Mouse (Mus musculus): ENCODE results near the gene Gm9913. TPM values are rescaled to one million over a fixed set of nuclear protein-coding genes. Genes with fewer than 3 reads are reported as not detected.

The Gm9913 gene
- polyA plus RNA-seq, 1 experiment from 2014 or later, result 0.24 TPM

- no peak overlapping the region for H3K27ac ChIP-seq (replicated peaks)
- H3K4me3 ChIP-seq (replicated peaks), result no peak overlapping the region
- H3K9me3 ChIP-seq (replicated peaks), result no peaks in the 10 kb centered on the region
- H3K36me3 ChIP-seq, result no peaks in the 10 kb centered on the region
- ATAC-seq (ENCODE audit: insufficient number of reproducible peaks, low FRiP score, low TSS enrichment, low read depth), result no peak
- no peak overlapping the region for H3K4me2 ChIP-seq (replicated peaks)
- H3K27me3 ChIP-seq, result no peaks in the 10 kb centered on the region
- 20% methylated on average over 4 of the region's 4 CpGs for WGBS
- H3K9ac ChIP-seq, result no peak overlapping the region
- no peaks in the 10 kb centered on the region for H3K4me1 ChIP-seq
Observed at GRCm38 (mm10) chr2:125516594-125516993, 11.7 kb downstream of the Gm9913 start.

GRCm38 (mm10) chr2:125525484-125525883, 20.6 kb downstream of the Gm9913 start:
- Histone ChIP-seq H3K36me3 (no peaks in the 10 kb centered on the region), H3K4me1 (no peaks in the 10 kb centered on the region; the same call in 1 of the 2 replicates), H3K9ac (no peak overlapping the region), H3K4me2 (replicated peaks) (no peak overlapping the region), H3K27me3 (no peaks in the 10 kb centered on the region), H3K9me3 (replicated peaks) (no peaks in the 10 kb centered on the region), H3K4me3 (replicated peaks) (no peak overlapping the region), H3K27ac (replicated peaks) (no peak overlapping the region)
- WGBS, result 82% methylated on average over 2 of the region's 2 CpGs
- no peak for ATAC-seq (ENCODE audit: insufficient number of reproducible peaks, low FRiP score, low TSS enrichment, low read depth)

DNA sequence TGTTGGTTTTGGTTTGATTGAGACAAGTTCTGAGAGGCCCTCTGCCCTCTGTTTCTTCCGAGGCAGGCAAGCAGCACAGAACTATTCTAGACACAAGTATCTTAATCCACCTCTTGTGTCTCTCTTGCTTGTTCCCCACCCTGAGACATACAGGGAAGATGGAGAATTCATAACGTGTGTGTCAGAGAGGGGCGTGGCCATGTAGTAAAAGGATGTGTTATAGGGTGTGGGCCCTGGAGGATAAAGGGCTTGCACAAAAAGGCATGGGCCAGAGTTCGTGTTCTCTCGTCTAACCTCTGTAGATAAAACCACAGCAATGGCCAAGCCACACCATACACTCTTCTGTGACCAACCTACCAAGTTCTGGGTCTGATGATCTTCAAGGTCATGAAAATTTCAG, 21.7 kb downstream of the Gm9913 start:
- Histone ChIP-seq H3K27ac (replicated peaks) (no peak overlapping the region), H3K4me2 (replicated peaks) (no peak overlapping the region), H3K9ac (no peak overlapping the region), H3K27me3 (no peaks in the 10 kb centered on the region), H3K4me3 (replicated peaks) (no peak overlapping the region), H3K36me3 (no peaks in the 10 kb centered on the region), H3K9me3 (replicated peaks) (no peaks in the 10 kb centered on the region), H3K4me1 (no peaks in the 10 kb centered on the region; the same call in 1 of the 2 replicates)
- 74% methylated on average over 5 of the region's 5 CpGs for WGBS
- no peak for ATAC-seq (ENCODE audit: insufficient number of reproducible peaks, low FRiP score, low TSS enrichment, low read depth)

- 63% methylated on average over 6 of the region's 6 CpGs for WGBS
- ATAC-seq (ENCODE audit: insufficient number of reproducible peaks, low FRiP score, low TSS enrichment, low read depth), result no peak
- Histone ChIP-seq H3K9me3 (replicated peaks) (no peaks in the 10 kb centered on the region), H3K9ac (no peak overlapping the region), H3K4me1 (no peaks in the 10 kb centered on the region; the same call in 1 of the 2 replicates), H3K27ac (replicated peaks) (no peak overlapping the region), H3K27me3 (no peaks in the 10 kb centered on the region), H3K4me3 (replicated peaks) (no peak overlapping the region), H3K4me2 (replicated peaks) (no peak overlapping the region), H3K36me3 (no peaks in the 10 kb centered on the region)
Observed at GRCm38 (mm10) chr2:125530665-125531064, 25.8 kb downstream of the Gm9913 start.

DNA sequence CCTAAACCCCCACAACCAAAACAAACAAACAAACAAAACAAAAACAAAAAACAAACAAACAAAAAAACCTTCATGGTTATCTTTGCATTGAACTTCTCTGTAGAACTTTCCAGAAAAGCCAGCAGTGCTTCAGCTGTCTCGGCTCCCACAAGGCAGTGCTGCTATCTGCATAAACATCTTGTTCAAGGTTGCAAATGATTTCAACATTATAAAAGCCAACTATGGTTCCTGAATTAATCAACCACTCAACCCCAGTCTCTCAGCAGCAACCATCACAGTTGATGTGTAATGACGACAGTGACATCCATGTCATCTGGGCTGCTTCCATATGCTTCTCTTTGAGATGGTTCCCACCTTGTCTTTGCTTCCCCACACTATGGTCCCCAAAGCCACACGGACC, 34.8 kb downstream of the Gm9913 start:
- Histone ChIP-seq H3K9ac (no peak overlapping the region), H3K36me3 (no peaks in the 10 kb centered on the region), H3K27ac (replicated peaks) (no peak overlapping the region), H3K4me1 (no peaks in the 10 kb centered on the region), H3K9me3 (replicated peaks) (no peaks in the 10 kb centered on the region), H3K27me3 (no peaks in the 10 kb centered on the region), H3K4me3 (replicated peaks) (no peak overlapping the region), H3K4me2 (replicated peaks) (no peak overlapping the region)
- 76% methylated on average over 3 of the region's 3 CpGs for WGBS
- no peak for ATAC-seq (ENCODE audit: insufficient number of reproducible peaks, low FRiP score, low TSS enrichment, low read depth)

DNA sequence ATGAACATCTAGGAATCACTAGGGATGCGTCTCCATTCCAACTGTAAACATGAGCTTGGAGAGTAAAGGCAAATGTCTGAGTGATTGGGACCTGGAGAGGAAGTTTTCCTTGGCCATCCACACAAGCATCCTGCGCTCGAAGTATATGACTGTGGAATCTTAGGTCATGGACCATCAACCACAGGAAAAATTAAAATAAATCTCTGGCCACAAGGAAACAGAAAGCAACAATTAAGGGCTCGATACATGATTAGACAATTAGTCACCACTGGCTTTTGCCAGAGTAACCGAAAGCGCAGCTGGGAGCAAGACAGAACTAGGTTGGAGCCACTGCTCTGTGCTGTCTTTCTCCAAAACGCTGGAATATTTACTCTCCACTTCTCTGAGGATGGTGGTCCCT, 35.7 kb downstream of the Gm9913 start:
- H3K4me2 ChIP-seq (replicated peaks), result no peak overlapping the region
- no peak for ATAC-seq (ENCODE audit: insufficient number of reproducible peaks, low FRiP score, low TSS enrichment, low read depth)
- H3K36me3 ChIP-seq, result no peaks in the 10 kb centered on the region
- H3K4me1 ChIP-seq, result no peaks in the 10 kb centered on the region
- H3K9me3 ChIP-seq (replicated peaks), result no peaks in the 10 kb centered on the region
- WGBS, result 68% methylated on average over 7 of the region's 7 CpGs
- H3K9ac ChIP-seq, result no peak overlapping the region
- no peaks in the 10 kb centered on the region for H3K27me3 ChIP-seq
- H3K4me3 ChIP-seq (replicated peaks), result no peak overlapping the region
- H3K27ac ChIP-seq (replicated peaks), result no peak overlapping the region

- H3K27ac ChIP-seq (replicated peaks), result no peak overlapping the region
- ATAC-seq (ENCODE audit: insufficient number of reproducible peaks, low FRiP score, low TSS enrichment, low read depth), result no peak
- H3K4me3 ChIP-seq (replicated peaks), result no peak overlapping the region
- no peaks in the 10 kb centered on the region for H3K27me3 ChIP-seq
- no peaks in the 10 kb centered on the region for H3K36me3 ChIP-seq
- H3K4me1 ChIP-seq, result no peaks in the 10 kb centered on the region
- WGBS, result 71% methylated on average over 7 of the region's 7 CpGs
- H3K9ac ChIP-seq, result no peak overlapping the region
- no peak overlapping the region for H3K4me2 ChIP-seq (replicated peaks)
- no peaks in the 10 kb centered on the region for H3K9me3 ChIP-seq (replicated peaks)
Observed at GRCm38 (mm10) chr2:125541451-125541850, 36.6 kb downstream of the Gm9913 start.

GRCm38 (mm10) chr2:125543646-125544045, 38.8 kb downstream of the Gm9913 start:
- no peaks in the 10 kb centered on the region for H3K36me3 ChIP-seq
- 41% methylated on average over 1 of the region's 1 CpGs for WGBS
- no peak overlapping the region for H3K4me2 ChIP-seq (replicated peaks)
- H3K27ac ChIP-seq (replicated peaks), result no peak overlapping the region
- H3K9ac ChIP-seq, result no peak overlapping the region
- no peak for ATAC-seq (ENCODE audit: insufficient number of reproducible peaks, low FRiP score, low TSS enrichment, low read depth)
- no peaks in the 10 kb centered on the region for H3K9me3 ChIP-seq (replicated peaks)
- no peaks in the 10 kb centered on the region for H3K27me3 ChIP-seq
- H3K4me1 ChIP-seq, result no peaks in the 10 kb centered on the region
- no peak overlapping the region for H3K4me3 ChIP-seq (replicated peaks)

DNA sequence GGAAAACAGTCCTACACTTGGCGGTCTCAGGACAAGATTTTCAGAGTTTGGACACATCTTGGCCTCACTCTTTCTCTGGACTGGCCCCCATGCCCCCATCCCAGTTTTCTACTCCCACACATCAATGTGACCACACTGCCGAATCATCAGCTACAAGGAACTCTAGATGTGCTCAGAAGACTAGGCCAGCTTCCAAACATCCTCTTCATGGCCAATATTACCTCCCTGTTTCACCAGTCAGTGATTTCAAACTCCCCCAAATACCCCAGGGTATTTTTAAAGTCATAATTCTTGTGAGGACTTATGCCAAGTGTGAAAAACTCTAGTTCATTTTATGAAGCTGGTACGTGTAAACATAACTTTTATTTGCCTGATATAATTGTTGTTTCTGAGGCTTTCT, 40.1 kb downstream of the Gm9913 start:
- no peak overlapping the region for H3K27ac ChIP-seq (replicated peaks)
- H3K9me3 ChIP-seq (replicated peaks), result no peaks in the 10 kb centered on the region
- WGBS, result 79% methylated on average over 3 of the region's 3 CpGs
- no peaks in the 10 kb centered on the region for H3K27me3 ChIP-seq
- H3K4me1 ChIP-seq, result no peaks in the 10 kb centered on the region
- H3K4me2 ChIP-seq (replicated peaks), result no peak overlapping the region
- no peak for ATAC-seq (ENCODE audit: insufficient number of reproducible peaks, low FRiP score, low TSS enrichment, low read depth)
- H3K9ac ChIP-seq, result no peak overlapping the region
- no peak overlapping the region for H3K4me3 ChIP-seq (replicated peaks)
- H3K36me3 ChIP-seq, result no peaks in the 10 kb centered on the region

DNA sequence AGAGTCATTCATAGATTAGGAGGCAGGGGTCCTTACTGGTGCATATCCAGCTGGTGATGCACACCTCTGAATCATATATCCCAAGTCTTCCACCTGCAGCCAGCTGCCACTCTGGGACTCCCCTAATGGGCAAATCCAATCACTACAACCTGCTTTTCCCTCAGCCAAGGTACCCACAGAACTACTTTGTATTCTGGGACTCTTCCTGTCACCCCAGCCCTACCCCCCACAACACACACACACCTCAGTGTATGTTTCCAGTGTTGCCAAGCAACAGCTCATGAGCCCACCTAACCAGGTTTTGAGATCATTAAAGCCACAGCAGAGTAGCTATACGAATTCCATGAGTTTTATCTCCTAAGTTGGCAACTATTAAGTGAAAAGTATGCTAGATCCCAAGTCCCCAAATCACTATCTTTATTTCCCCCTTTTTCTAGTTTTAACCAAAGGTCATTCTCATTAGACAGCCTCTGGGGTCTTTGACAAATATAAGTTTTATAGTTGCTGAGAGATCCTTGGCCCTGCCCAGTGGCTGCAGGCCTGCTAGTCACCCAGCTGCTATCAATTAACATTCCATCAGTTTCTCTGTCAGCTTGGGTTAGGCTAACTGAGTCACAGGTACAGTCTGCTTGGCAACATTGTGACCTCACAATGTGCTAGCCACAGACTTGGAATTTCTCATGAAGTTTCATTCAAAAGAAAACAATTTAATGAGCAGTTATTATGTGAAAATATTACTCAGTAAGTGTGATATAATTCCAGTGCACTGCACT, 44.1 kb downstream of the Gm9913 start:
- H3K9me3 ChIP-seq (replicated peaks), result no peaks in the 10 kb centered on the region
- 39% methylated on average over 1 of the region's 1 CpGs for WGBS
- H3K36me3 ChIP-seq, result no peaks in the 10 kb centered on the region
- no peak overlapping the region for H3K4me3 ChIP-seq (replicated peaks)
- H3K4me1 ChIP-seq, result no peaks in the 10 kb centered on the region
- H3K27ac ChIP-seq (replicated peaks), result no peak overlapping the region
- no peak overlapping the region for H3K9ac ChIP-seq
- ATAC-seq (ENCODE audit: insufficient number of reproducible peaks, low FRiP score, low TSS enrichment, low read depth), result no peak
- no peak overlapping the region for H3K4me2 ChIP-seq (replicated peaks)
- H3K27me3 ChIP-seq, result no peaks in the 10 kb centered on the region

GRCm38 (mm10) chr2:125555830-125556229, 50.9 kb downstream of the Gm9913 start:
- Histone ChIP-seq H3K4me3 (replicated peaks) (no peak overlapping the region), H3K4me2 (replicated peaks) (no peak overlapping the region), H3K27me3 (no peaks in the 10 kb centered on the region), H3K9ac (no peak overlapping the region), H3K9me3 (replicated peaks) (0 out of 2 replicates have a peak, but pooled peaks cover 4% of the 10 kb centered on the region), H3K27ac (replicated peaks) (no peak overlapping the region), H3K36me3 (no peaks in the 10 kb centered on the region), H3K4me1 (peaks cover 11% of the 10 kb centered on the region)
- WGBS, result 68% methylated on average over 6 of the region's 6 CpGs
- no peak for ATAC-seq (ENCODE audit: insufficient number of reproducible peaks, low FRiP score, low TSS enrichment, low read depth)

All from embryonic facial prominence, embryonic 15.5 days (tissue).